Mouse (Mus musculus): ENCODE data around the gene Hist1h2bm.

GRCm38 (mm10) chr13:21722373-21722925, 605 bp downstream of the Hist1h2bm start:
- TF ChIP-seq CTCF (IDR thresholded peaks at IDR 0.05; ENCODE audit: insufficient read depth, low read length) (no peak), POLR2A (IDR thresholded peaks at IDR 0.05; ENCODE audit: borderline replicate concordance, extremely low read depth, low read depth, low read length) (no peak)
